Mouse (Mus musculus): ENCODE results near the gene Gcg. TPM values are rescaled to one million over a fixed set of nuclear protein-coding genes. Genes with fewer than 3 reads are reported as not detected.

The Gcg gene
- total RNA-seq (2021), result not detected

DNA sequence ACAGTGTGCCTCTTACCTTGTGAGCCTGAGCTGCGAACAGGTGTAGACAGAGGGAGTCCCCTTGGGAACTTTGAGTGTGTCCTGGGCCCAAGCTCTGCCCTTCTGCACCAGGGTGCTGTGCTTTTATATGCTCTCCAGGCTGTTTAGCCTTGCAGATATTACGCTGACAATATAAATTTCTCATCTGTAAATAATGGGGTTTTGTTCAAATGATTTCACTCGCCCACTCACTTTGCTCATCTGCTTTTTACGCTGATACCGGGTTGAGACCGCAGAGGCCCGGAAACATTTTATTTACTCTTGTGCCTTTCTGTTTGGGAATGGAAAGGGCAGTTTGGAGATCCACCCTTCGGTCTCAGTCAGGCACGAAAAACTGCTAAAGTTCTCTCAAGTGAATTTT lies at the start of gene Gcg:
Gcg (minus strand) TSS at position 101 of the 400 bp plus-strand sequence.
- intact Hi-C loops (cut with DNase I), result no loop called here
- DNase-seq (ENCODE audit: low spot score), result no peak

DNA sequence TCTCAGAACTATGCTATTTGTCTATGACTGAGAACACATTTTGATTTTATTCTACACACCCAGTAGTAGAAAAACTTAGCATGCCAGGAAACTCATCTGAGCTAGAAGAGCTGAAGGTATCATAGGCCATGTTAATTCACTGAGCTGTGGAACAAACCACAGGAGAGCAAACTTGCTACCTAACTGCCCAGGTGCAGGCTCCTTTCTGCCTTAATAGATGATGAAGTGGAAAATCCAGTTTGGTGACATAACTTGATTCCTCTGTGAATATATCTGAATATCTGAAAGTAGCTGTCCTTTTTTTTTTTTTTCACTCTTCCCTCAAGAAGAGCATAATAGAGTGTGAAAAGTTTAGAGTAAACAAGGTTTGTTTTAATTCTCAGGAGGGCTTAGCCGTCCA lies 47.6 kb upstream of the Gcg start:
- intact Hi-C loops (cut with DNase I), result no loop called here
- DNase-seq (ENCODE audit: low spot score), result no peak

DNA sequence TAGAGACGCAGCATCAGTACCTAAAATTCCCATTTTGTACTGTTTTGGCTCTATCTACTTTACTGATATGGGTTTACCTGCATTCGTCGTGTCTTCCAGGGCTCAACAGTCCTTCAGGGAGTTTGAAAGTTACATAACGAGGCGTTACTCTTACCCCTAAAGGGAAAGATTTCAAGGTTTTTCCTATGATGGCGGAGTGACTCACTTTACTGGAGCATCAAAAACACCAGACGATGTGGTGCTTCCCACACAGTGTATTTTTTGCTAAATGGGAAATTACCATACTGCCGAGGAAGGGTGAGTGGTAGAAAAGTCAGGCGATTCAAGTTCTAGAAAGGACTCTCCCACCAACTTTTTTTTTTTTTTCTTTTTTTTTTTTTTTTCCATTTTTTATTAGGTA lies 42.9 kb upstream of the Gcg start:
- DNase-seq (ENCODE audit: low spot score), result no peak
- intact Hi-C loops (cut with DNase I), result no loop called here

DNA sequence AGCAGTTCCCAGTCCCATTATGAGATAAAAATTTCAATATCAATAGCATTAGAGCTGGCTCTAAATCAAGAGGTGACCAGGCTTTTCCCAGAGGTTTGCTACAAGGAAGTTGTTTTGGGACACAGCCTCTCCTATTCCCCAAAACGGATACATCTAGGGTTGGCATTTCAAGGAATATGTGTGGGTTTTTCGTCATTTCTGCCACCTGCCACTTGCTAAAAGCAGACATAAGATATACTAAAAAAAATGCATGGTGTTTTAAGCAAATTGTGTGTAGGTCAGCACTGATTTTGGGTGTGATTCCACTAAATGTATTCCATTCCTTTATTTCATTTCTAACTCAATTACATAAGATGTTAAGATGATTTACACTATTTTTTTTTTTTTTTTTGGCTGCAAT lies 34.3 kb upstream of the Gcg start:
- intact Hi-C loops (cut with DNase I), result no loop called here
- no peak for DNase-seq (ENCODE audit: low spot score)

DNA sequence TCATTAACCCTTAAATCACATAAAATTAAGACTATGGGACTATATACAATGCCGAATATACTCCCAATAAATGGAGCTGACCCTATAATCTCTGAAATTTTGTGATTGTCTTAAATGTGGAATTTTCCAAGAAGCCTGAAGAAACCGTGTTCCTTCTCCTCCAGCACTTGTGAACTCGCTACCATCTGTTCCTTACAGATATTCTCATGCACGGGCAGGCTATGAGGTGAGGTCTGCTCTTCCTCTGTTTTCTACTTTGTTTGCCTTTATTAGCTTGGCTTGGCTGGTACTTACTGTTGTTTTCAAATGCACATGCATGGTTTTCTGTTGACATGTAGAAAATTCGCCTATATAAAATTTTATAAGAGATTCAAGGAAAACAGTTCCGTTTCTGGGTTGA lies 31.0 kb upstream of the Gcg start:
- intact Hi-C loops (cut with DNase I), result no loop called here
- DNase-seq (ENCODE audit: low spot score), result no peak

DNA sequence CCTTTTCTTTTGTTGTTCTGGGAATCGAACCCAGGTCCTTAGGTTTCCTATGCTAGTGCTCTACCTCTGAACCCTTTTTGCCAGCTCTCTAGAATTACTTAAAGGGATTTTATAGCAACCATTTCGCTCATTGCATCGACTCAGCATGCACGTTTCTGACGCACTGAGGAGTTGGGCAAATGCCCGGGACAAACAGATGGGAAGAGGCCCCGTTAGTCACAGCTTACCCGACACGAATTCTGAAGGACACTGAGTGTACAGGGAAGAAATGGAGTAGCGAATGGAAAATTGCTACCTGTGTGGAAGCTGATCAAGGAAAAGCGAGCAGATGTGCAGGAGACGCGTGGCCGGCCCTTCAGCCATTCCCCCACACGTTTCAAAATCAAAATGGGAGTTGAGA lies 30.0 kb upstream of the Gcg start:
- intact Hi-C loops (cut with DNase I), result no loop called here
- DNase-seq (ENCODE audit: low spot score), result no peak

DNA sequence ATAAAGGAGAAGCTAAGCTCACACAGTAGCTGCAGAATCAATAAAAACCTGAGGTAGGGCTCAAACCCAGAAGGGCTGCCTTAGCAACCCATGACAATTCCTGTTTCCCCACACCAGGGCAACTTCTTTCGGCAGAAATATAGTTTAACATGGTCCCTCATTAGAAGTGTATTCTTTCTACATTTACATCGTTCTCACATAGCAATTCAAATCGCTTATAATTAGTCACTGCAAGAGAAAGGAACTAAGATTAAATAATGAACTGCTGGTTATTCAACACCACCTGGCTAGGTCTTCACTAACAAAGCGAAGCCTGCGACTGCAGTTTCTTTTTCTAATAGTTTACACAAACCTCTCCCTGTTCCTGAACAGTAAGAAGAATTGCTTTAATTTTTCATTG lies 23.7 kb upstream of the Gcg start:
- no peak for DNase-seq (ENCODE audit: low spot score)
- intact Hi-C loops (cut with DNase I), result no loop called here

DNA sequence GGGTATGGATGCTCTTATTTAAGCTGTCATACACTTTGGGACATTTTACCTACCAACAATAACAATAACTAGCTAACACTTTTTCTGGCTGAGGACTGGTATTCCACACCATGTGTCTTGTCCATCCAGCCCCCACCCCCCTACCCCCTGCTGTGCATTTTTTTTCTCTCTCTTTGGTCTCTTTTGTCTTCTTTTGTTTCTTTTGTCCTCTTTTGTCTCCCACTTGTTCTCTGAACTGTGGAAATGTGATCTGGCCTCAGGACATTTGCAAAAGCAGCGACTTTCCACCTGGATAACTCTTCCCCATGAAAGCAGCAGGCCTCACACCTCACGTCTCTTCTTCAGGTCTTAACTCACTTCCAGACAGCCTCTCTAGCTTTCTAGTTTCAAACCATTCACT lies 23.0 kb upstream of the Gcg start:
- DNase-seq (ENCODE audit: low spot score), result no peak
- intact Hi-C loops (cut with DNase I), result no loop called here

DNA sequence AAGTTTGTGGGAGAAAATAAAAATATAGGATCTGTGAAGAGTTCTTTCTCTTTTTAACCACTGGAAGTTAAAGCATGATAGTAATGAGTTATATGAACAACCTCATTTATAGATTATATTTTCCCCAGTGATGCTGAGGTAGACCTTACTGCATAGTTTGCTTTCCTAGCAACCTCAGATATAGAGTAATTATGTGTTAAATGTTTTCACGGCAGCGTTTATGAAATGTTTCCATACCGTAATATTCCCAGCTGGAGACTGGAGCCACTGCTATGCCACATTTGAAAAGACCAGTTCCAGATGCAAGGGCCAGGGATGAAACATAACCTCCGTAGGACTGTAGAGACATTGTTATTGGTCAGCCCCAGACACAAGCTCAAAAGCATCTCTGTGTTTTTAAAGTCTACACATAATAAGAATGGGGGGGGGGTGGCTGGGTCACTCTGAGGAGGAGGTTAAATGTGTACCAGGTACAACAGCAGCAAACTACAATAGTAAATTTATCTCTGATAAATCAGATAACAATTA lies 20.9 kb upstream of the Gcg start:
- no peak for DNase-seq (ENCODE audit: low spot score)
- intact Hi-C loops (cut with DNase I), result no loop called here

DNA sequence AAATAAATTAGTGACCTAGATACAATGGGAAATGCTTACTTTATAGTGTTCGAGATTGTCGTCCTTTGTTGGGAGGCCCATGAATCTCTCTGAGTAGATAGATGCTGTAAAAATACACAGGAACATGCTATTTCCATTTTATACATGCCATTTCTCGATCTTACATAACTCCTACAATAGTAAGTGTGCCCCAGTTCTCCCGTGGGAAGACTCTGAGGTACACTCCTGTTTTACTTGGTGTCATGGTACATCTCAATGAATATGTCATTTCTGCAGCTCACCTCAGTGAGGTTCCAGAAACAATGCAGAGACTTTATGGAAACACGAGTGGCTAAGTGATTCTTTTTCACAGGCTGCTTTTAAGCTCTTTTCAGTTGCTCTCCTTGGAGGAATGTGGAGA lies 19.9 kb upstream of the Gcg start:
- intact Hi-C loops (cut with DNase I), result no loop called here
- no peak for DNase-seq (ENCODE audit: low spot score)

DNA sequence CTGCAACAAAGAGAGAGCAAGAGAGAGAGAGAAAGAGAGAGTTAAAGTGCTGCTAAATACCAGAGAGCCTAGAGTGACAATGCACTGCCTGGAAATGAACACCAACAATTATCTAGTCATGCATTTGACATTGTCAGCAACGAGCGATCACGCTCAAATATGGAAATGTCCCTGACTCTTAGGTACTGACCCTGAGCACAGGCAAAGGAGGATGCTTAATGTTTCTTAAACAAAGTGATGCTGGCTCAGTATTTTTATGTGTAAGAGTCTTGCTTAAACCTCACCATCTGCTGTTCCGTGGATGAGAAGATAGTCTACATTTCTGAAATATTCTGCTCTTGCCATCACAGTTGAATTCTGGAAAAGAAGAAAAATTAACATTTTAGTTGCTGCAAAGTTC lies 19.1 kb upstream of the Gcg start:
- no peak for DNase-seq (ENCODE audit: low spot score)
- intact Hi-C loops (cut with DNase I), result no loop called here

DNA sequence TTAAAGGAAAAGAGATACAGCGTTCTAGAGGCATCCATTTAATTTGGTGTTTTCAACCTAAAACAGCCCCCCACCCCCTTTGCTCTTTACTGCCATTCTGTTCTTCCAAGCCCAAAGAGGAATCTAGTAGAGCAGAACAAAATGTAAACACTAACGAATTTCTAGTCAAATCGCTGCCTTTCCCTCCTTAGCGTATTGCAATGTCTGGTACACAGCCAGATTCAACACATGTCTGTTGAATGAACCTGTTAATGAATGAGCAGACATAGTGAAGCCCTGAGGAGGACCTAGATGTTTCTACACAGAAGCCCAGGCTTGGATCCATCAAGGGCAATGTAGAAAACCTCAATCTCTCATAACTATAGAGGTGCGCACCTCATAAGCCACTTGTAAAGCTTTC lies 15.4 kb upstream of the Gcg start:
- no peak for DNase-seq (ENCODE audit: low spot score)
- intact Hi-C loops (cut with DNase I), result no loop called here

DNA sequence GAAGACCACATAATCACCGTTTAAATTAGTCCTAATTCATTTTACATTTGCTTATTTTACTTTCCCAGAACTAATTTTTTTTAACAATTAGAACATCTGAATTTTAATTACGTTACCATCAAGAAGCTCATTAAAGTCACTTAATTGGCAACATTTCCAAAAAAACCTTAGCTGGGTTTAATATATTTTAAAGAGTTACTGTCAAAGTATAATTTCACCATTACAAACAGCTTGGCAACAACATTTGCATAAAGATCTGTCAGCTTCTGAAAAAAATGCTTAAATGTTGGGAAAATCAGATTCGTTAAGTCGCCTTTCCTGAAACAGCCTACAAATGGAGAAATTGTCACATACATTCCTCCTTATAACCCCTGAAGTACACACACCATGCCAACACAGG lies 14.6 kb upstream of the Gcg start:
- intact Hi-C loops (cut with DNase I), result no loop called here
- DNase-seq (ENCODE audit: low spot score), result no peak

DNA sequence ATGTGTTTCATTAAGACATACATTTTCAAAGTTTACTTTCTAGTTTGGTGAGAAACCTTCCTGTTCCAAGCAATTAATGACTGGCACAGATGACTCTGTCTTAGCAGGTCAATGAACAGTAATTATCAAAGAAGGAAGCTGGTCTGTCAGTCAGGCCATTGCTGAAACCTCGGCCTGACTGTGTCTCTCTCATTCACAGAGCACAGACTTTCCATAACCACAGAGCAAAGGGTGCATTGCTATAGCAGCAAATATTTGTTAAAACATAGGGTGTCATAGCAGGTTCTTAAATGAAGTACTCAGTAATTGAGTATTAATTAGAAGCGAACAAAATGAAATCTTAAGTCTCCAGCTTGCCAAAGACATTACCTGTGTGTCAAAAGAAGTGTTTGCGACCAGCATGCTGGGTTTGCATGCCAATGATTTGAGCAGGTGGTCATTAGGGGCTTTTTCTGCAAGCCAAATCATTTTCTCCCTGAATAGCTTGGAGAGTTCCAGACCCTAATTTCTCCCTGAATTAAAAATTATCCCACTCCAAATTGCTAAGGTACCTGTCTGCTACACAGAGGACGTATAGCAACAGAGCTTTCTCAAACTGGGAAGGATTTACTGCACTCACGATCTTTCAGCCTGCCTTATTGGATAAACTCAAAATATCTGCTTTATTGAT lies 14.0 kb upstream of the Gcg start:
- DNase-seq (ENCODE audit: low spot score), result no peak
- intact Hi-C loops (cut with DNase I), result no loop called here

DNA sequence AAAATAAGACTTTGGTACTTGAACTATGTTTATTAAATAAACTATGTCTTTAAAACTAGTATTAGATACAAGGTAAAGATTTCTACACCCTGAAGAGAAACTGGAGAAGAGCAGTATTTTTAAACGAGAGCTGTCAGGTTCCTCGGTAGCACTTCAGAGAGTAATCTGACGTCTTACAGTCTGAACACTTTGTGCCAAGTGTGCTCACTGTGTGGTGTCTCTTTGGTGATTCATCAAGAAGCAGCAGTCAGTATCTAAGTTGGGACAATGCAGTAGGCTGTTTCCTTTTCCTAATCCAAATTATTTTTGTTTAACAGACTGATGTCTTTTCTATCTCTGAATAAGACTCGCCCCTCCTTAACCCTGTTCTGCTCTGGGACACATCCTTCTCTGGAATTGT lies 12.0 kb upstream of the Gcg start:
- no peak for DNase-seq (ENCODE audit: low spot score)
- intact Hi-C loops (cut with DNase I), result no loop called here

DNA sequence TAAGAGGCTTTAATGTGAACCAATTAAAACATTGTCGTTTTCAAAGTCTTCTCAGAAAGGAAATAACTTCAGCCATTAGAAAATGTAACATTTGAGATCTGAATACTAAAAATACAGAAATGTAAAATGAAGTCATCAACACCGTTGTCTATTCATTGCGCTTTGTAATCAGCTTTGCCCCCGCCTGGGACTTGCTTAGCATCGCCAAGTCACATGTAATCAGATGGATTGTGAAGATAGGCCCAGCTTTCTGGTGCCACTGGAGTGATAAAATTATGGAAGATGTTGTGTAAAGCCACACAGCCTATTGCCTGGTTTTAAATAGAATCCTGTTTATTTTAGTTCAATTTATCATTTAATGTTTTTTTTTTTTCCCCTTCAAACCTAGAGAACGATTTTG lies 6.4 kb upstream of the Gcg start:
- DNase-seq (ENCODE audit: low spot score), result no peak
- intact Hi-C loops (cut with DNase I), result no loop called here

DNA sequence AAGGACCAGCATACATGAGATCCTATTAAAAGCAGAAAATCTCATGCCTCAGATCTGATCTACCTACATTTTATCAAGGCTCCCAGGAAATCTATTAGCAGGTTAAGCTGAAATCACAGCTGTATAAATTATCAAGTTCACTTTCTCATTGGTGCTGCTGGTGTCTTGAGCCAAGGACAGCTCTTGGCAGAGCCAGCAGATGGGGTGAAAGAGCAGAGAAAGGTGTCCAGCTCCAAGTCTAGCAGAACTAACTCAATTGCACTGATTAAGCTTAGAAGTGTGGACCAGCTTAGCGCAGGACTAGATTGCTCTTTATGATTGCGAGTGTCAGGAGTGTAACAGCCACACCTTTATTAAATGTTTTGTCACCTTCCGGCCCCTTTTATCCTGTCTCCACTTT lies 1.5 kb upstream of the Gcg start:
- no peak for DNase-seq (ENCODE audit: low spot score)
- intact Hi-C loops (cut with DNase I), result no loop called here

DNA sequence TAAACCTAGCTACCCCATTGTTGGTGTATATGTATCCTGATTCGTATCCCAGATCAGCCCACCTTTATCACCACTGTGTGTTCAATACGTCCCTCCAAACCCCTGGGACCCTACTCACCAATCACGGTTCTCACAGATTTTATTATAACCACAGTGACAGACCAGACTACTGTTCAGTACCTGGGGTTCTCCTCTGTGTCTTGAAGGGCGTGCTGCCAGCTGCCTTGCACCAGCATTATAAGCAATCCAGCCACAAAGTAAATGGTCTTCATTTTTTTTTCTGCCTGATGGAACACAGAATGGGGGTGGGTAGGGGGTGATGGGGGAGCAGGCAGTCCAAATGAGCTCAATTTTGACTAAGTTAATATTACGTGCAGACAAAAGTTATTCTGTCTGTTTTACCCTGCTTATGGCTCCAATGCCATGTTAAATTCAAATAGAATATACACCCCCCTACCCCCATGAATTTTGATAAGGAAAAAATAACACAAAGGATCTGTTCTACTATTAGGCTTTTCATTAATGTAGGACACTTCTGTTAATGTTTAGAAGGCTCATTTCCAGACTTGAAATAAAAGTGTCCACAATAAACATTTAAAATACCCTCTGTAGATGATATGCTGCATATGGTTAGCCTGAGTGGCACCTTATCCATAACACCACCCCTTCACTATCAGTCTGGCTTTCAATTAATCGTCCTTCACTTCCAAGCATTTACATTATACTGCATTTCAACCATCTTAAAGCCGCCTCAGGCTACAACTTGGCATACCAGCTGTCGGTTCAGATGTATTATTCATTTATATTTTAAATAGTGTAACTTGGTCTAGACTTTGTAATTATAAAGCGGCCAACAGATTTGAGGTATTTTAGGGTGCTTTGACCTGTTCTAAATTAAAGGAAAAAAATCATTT lies 2.9 kb downstream of the Gcg start:
- intact Hi-C loops (cut with DNase I), result no loop called here
- no peak for DNase-seq (ENCODE audit: low spot score)

DNA sequence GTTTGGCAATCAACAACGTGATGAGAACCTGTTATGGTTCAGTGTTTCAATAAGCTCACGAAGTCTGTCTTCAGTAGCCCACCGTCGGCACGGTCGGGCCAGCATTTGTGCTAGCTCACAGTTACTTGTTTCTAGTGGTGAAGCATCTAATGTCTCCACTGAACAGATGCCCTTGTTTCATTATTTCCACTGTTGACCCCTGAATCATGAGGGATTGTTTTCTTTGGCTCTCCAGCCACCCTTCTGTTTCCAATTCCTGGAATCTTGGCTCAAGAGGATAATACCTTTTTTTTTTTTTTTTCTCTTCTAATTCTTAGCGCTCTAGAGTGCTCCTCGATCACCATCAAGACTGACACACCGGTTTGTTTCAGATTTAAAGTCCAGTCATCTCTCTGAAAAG lies 13.9 kb downstream of the Gcg start:
- DNase-seq (ENCODE audit: low spot score), result peak; percentile 2
- intact Hi-C loops (cut with DNase I), result no loop called here

DNA sequence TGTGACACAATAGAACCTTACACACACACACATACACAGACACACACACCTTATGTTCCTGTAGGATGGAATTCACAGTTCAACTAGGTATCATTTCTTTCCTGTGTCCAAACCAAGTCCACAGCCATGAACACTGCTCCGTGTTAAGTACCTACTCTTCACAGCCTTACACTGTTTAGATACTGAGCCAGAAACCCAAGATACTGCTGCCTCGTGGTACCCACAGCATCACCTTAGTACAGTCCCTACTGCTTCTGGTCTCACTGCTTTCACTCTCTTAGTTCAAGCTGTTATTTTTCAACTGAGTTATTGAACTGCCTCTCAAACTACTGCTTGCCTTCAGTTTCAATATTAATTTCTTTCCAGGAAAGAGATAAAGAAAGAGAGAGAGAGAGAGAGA lies 20.2 kb downstream of the Gcg start:
- DNase-seq (ENCODE audit: low spot score), result no peak
- intact Hi-C loops (cut with DNase I), result no loop called here

DNA sequence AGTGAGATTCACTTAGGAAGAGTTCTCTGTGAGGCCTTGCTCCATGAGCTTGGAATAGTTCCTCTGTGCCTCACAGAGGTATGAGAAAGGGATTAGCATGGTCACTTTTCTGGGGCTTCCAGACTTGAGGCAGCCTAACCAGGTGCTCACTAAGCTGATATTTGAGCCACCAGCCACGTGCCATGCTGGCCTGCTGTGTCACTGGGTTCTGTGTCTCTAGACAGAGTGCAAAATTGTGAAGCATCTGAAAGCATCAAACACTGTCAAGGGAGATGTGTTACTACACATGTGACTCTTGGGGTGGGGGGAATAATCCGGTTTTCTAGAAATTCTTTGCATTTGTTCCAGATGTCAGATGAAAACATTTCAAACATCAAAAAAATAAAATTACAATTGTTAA lies 21.3 kb downstream of the Gcg start:
- no peak for DNase-seq (ENCODE audit: low spot score)
- intact Hi-C loops (cut with DNase I), result no loop called here
